ENCODE assay signal across 9 mouse cellular contexts in genomic region chr3:143103333-143103732, GRCm38 (mm10).
A peak's percentile ranks its signal among the peaks of the same experiment; 100 is the strongest.
DNase-seq lines count a peak whose midpoint lies in the region; ATAC-seq and TF ChIP-seq lines count a peak whose summit lies in the region.
"Had no signal": no experiment of that assay in that cellular context is flagged by ENCODE, and none has a peak within 500 bp of the region (broad histone marks: within the 10 kb centered on the region; RNA-seq: fewer than 3 reads in every experiment).

No protein-coding gene starts in this region.

- peaks cover 12% of the 10 kb centered on the region for H3K27me3 ChIP-seq in limb, embryonic 14.5 days (ENCODE audit: control insufficient read depth, insufficient read depth, low read length)
- no peaks in the 10 kb centered on the region for H3K27me3 ChIP-seq in stomach, embryonic 16.5 days (ENCODE audit: control insufficient read depth, insufficient read depth, low read length)
- H3K27me3 ChIP-seq: neural tube, embryonic 12.5 days had no signal

- no peaks in the 10 kb centered on the region for H3K36me3 ChIP-seq in limb, embryonic 14.5 days (ENCODE audit: control insufficient read depth, insufficient read depth, low read length)
- H3K36me3 ChIP-seq in stomach, embryonic 16.5 days (ENCODE audit: control insufficient read depth, insufficient read depth, low read length), result no peaks in the 10 kb centered on the region
- H3K36me3 ChIP-seq: neural tube, embryonic 12.5 days had no signal

- no peak overlapping the region for H3K9ac ChIP-seq in limb, embryonic 14.5 days (ENCODE audit: low read depth, low read length, severe bottlenecking)
- no peak overlapping the region for H3K9ac ChIP-seq in stomach, embryonic 16.5 days (ENCODE audit: low read length)
- H3K9ac ChIP-seq: neural tube, embryonic 12.5 days had no signal

- H3K4me3 ChIP-seq in limb, embryonic 14.5 days (replicated peaks; ENCODE audit: low read length), result no peak overlapping the region
- H3K4me3 ChIP-seq in stomach, embryonic 16.5 days (replicated peaks; ENCODE audit: low read length), result no peak overlapping the region
- H3K4me3 ChIP-seq: neural tube, embryonic 12.5 days had no signal

- no peak overlapping the region for H3K27ac ChIP-seq in limb, embryonic 14.5 days (replicated peaks; ENCODE audit: low read depth, low read length)
- H3K27ac ChIP-seq in stomach, embryonic 16.5 days (ENCODE audit: low read length), result no peak overlapping the region
- H3K27ac ChIP-seq: neural tube, embryonic 12.5 days had no signal

- H3K9me3 ChIP-seq in limb, embryonic 14.5 days (ENCODE audit: control insufficient read depth, low read length), result no peaks in the 10 kb centered on the region
- H3K9me3 ChIP-seq in stomach, embryonic 16.5 days (replicated peaks; ENCODE audit: control insufficient read depth, low read length), result no peaks in the 10 kb centered on the region
- H3K9me3 ChIP-seq: neural tube, embryonic 12.5 days had no signal

- ATAC-seq in limb, embryonic 14.5 days (ENCODE audit: low FRiP score, low read depth), result no peak
- peak; percentile 54 for ATAC-seq in stomach, embryonic 16.5 days (ENCODE audit: insufficient read depth, low FRiP score)

- no peak for TF ChIP-seq POLR2A in limb, embryonic 14.5 days (IDR thresholded peaks at IDR 0.05; ENCODE audit: borderline replicate concordance, extremely low read depth, insufficient read depth, insufficient read length)

- DNase-seq in embryo, embryonic 11 days, result peak; percentile 67
- DNase-seq in embryo, embryonic 9.5 days (ENCODE audit: extremely low spot score), result no peak
- peak; percentile 4 to 15 for DNase-seq in urinary bladder, adult 18-20 months (ENCODE audit: low spot score in 2 of 2)
- DNase-seq in urinary bladder, postnatal 4 days (ENCODE audit: low spot score in 2 of 2), result no peak
- peak; percentile 60 for DNase-seq in limb, embryonic 14.5 days (ENCODE audit: low spot score)
- DNase-seq in layer of hippocampus, postnatal 25 days (ENCODE audit: extremely low spot score in 1 of 2, low spot score in 1 of 2), result no peak
- DNase-seq in layer of hippocampus, postnatal 36 days, result no peak

- H3K4me1 ChIP-seq in limb, embryonic 14.5 days (ENCODE audit: control insufficient read depth, insufficient read depth, low read length), result peaks cover 8% of the 10 kb centered on the region
- peaks cover 8% of the 10 kb centered on the region; the same call in 1 of the 2 replicates for H3K4me1 ChIP-seq in stomach, embryonic 16.5 days (ENCODE audit: control insufficient read depth, insufficient read depth, low read length)

- 14% methylated on average over 3 of the region's 3 CpGs for whole genome bisulfite sequencing in limb, embryonic 14.5 days
- WGBS in stomach, embryonic 16.5 days, result 23% methylated on average over 3 of the region's 3 CpGs

- H3K4me2 ChIP-seq in limb, embryonic 14.5 days (replicated peaks; ENCODE audit: low read depth, low read length, severe bottlenecking), result no peak overlapping the region
- H3K4me2 ChIP-seq in stomach, embryonic 16.5 days (ENCODE audit: low read depth, low read length), result no peak overlapping the region
- H3K4me2 ChIP-seq: neural tube, embryonic 12.5 days had no signal

Comparison
In these comparisons a context has a peak if more than half of its experiments do, and no peak if none do; other contexts are left out.
1. DNase-seq: peak in embryo, embryonic 11 days (single experiment), urinary bladder, adult 18-20 months (2 of 2) and limb, embryonic 14.5 days (single experiment); none in embryo, embryonic 9.5 days (single experiment), urinary bladder, postnatal 4 days (0 of 2), layer of hippocampus, postnatal 25 days (0 of 2) and layer of hippocampus, postnatal 36 days (0 of 2).